Mouse (Mus musculus) embryonic fibroblast, embryonic 13.5 days (primary cell): ENCODE measurements around the gene Ndufs8.

Experiments
- CTCF ChIP-seq: IDR thresholded peaks from 2 replicates; pipeline ENCODE4 v1.5.1; 2011; ENCODE audit warnings: mild to moderate bottlenecking, control low read depth, low read length, moderate library complexity, borderline replicate concordance; ENCODE audit not compliant: insufficient read depth
- POLR2A ChIP-seq: IDR thresholded peaks from 2 replicates; pipeline ENCODE4 v1.6.1; 2011; ENCODE audit warnings: low read depth, mild to moderate bottlenecking, control low read depth, low read length, moderate library complexity

GRCm38 (mm10) chr19:3959030-3959429 is 46.5 kb upstream of the Ndufs8 start:
- TF ChIP-seq CTCF: no peak
- no peak for TF ChIP-seq POLR2A
